Mouse (Mus musculus): ENCODE results near the gene Tmem243. TPM values are rescaled to one million over a fixed set of nuclear protein-coding genes. Genes with fewer than 3 reads are reported as not detected.
A peak's percentile ranks its signal among the peaks of the same experiment; 100 is the strongest.

Gene Tmem243
- polyA plus RNA-seq (2017; shearing (Covaris generic)), result 10 to 100 TPM; 26.4 to 54.2 (median 46.2) TPM

- ATAC-seq, result peak; percentile 86
These were observed at the start of gene Tmem243 for GRCm38 (mm10) chr5:9100207-9100848. Gene Tmem243, plus strand, starts transcription at chr5:9100668.

- ATAC-seq, result peak; percentile 65
These were observed 44.3 kb upstream of the Tmem243 start for GRCm38 (mm10) chr5:9056020-9056660.

GRCm38 (mm10) chr5:9057277-9057879, 43.1 kb upstream of the Tmem243 start:
- no peak for ATAC-seq

- peak; percentile 89 for ATAC-seq
These were observed 41.0 kb upstream of the Tmem243 start for GRCm38 (mm10) chr5:9059303-9060023.

GRCm38 (mm10) chr5:9060228-9060627, 40.2 kb upstream of the Tmem243 start:
- ATAC-seq, result no peak

- no peak for ATAC-seq
These were observed 36.3 kb upstream of the Tmem243 start for GRCm38 (mm10) chr5:9064217-9064616.

GRCm38 (mm10) chr5:9068886-9069285, 31.6 kb upstream of the Tmem243 start:
- no peak for ATAC-seq

GRCm38 (mm10) chr5:9069599-9070209, 30.8 kb upstream of the Tmem243 start:
- no peak for ATAC-seq

GRCm38 (mm10) chr5:9071360-9071759, 29.1 kb upstream of the Tmem243 start:
- ATAC-seq, result no peak

GRCm38 (mm10) chr5:9073177-9073854, 27.2 kb upstream of the Tmem243 start:
- ATAC-seq, result peak; percentile 92

GRCm38 (mm10) chr5:9079773-9080501, 20.5 kb upstream of the Tmem243 start:
- ATAC-seq, result no peak

- ATAC-seq, result peak; percentile 93
These were observed 13.3 kb upstream of the Tmem243 start for GRCm38 (mm10) chr5:9086924-9087719.

- ATAC-seq, result no peak
These were observed 9.9 kb upstream of the Tmem243 start for GRCm38 (mm10) chr5:9090493-9091106.

- ATAC-seq, result no peak
These were observed 7.8 kb upstream of the Tmem243 start for GRCm38 (mm10) chr5:9092716-9093115.

- ATAC-seq, result no peak
These were observed 7.0 kb upstream of the Tmem243 start for GRCm38 (mm10) chr5:9093490-9093889.

- ATAC-seq, result peak; percentile 59
These were observed 657 bp downstream of the Tmem243 start for GRCm38 (mm10) chr5:9100849-9101801.

- no peak for ATAC-seq
These were observed 2.2 kb downstream of the Tmem243 start for GRCm38 (mm10) chr5:9102696-9103095.

GRCm38 (mm10) chr5:9103958-9104357, 3.5 kb downstream of the Tmem243 start:
- ATAC-seq, result no peak

- ATAC-seq, result no peak
These were observed 6.3 kb downstream of the Tmem243 start for GRCm38 (mm10) chr5:9106806-9107205.
